ENCODE assay signal across 12 mouse cellular contexts in genomic region chr14:59988860-59989259, GRCm38 (mm10).
DNase-seq lines count a peak whose midpoint lies in the region; ATAC-seq and TF ChIP-seq lines count a peak whose summit lies in the region.
"Had no signal": no experiment of that assay in that cellular context is flagged by ENCODE, and none has a peak within 500 bp of the region (broad histone marks: within the 10 kb centered on the region; RNA-seq: fewer than 3 reads in every experiment).

No protein-coding gene starts in this region.

- H3K27ac ChIP-seq in left cerebral cortex, adult 2 months: no peak overlapping the region
- H3K27ac ChIP-seq in ES-Bruce4 (ENCODE audit: insufficient read depth, low read length): no peak overlapping the region
- H3K27ac ChIP-seq: heart, embryonic 13.5 days had no signal

- no peak for TF ChIP-seq POLR2A in ES-Bruce4 (IDR thresholded peaks at IDR 0.05; ENCODE audit: insufficient read depth, low read length)

- H3K36me3 ChIP-seq in ES-Bruce4 (ENCODE audit: control insufficient read depth, insufficient read depth, low read length, poor library complexity, severe bottlenecking): no peaks in the 10 kb centered on the region
- H3K36me3 ChIP-seq: G1E; heart, embryonic 13.5 days had no signal

- no peak for ATAC-seq in megakaryocyte-erythroid progenitor cell, adult 5-6 weeks (replicated peaks; ENCODE audit: low FRiP score, low TSS enrichment, poor library complexity, severe bottlenecking)

- TF ChIP-seq EP300 in ES-Bruce4 (IDR thresholded peaks at IDR 0.05; ENCODE audit: insufficient read depth, low read depth, low read length): no peak

- no peaks in the 10 kb centered on the region for H3K27me3 ChIP-seq in ES-Bruce4 (ENCODE audit: control insufficient read depth, insufficient read depth, low read length, poor library complexity, severe bottlenecking)
- H3K27me3 ChIP-seq: heart, embryonic 13.5 days had no signal

- no peak overlapping the region for H3K9ac ChIP-seq in ES-Bruce4 (ENCODE audit: low read depth, poor library complexity, severe bottlenecking)
- H3K9ac ChIP-seq: heart, embryonic 13.5 days had no signal

- intact Hi-C loops in left cerebral cortex, adult 2 months (cut with DNase I): no loop called here

- H3K4me1 ChIP-seq in ES-Bruce4 (ENCODE audit: control insufficient read depth, insufficient read depth, low read length): peaks cover 2% of the 10 kb centered on the region
- H3K4me1 ChIP-seq: heart, embryonic 13.5 days had no signal

- peak; percentile 36 to 38 for DNase-seq in cerebellum, postnatal 10 days
- DNase-seq in cerebellum, postnatal 36 days: no peak
- no peak for DNase-seq in left cerebral cortex, adult 2 months (ENCODE audit: extremely low spot score in 1 of 2, low spot score in 2 of 2)
- DNase-seq in left cerebral cortex, adult 11 months (ENCODE audit: low spot score): no peak
- DNase-seq in lung, postnatal 10 days: peak; percentile 13
- no peak for DNase-seq in right cerebral cortex, adult 18-20 months

- peak; percentile 40 for TF ChIP-seq CTCF in left cerebral cortex, adult 2 months (IDR thresholded peaks at IDR 0.05)
- peak; percentile 35 for TF ChIP-seq CTCF in ES-Bruce4 (IDR thresholded peaks at IDR 0.05; ENCODE audit: low read depth, low read length)

- H3K4me3 ChIP-seq in left cerebral cortex, adult 2 months: no peak overlapping the region
- H3K4me3 ChIP-seq in ES-Bruce4 (ENCODE audit: low read depth, low read length): no peak overlapping the region
- H3K4me3 ChIP-seq: erythroblast, embryonic 14.5 days; heart, embryonic 13.5 days; myocyte had no signal

- H3K9me3 ChIP-seq in ES-Bruce4 (replicated peaks; ENCODE audit: control insufficient read depth, insufficient read depth, low read length, poor library complexity, severe bottlenecking): no peaks in the 10 kb centered on the region
- H3K9me3 ChIP-seq: heart, embryonic 13.5 days had no signal

Comparison
In these comparisons a context has a peak if more than half of its experiments do, and no peak if none do; other contexts are left out.
1. DNase-seq: peak in cerebellum, postnatal 10 days (2 of 2) and lung, postnatal 10 days (single experiment); none in cerebellum, postnatal 36 days (0 of 2), left cerebral cortex, adult 2 months (0 of 2), left cerebral cortex, adult 11 months (single experiment) and right cerebral cortex, adult 18-20 months (single experiment).